Mouse (Mus musculus) E14TG2a.4 (cell line): ENCODE measurements at regions not wholly inside any gene's neighbourhood (a gene's known extent, or its start where the extent isn't known, plus 50 kb on each side); places are given as distances from the start of the nearest gene placed in this dataset.

ENCODE experiments used
- CTCF ChIP-seq: conservative IDR thresholded peaks from 2 replicates; pipeline ENCODE4 v1.5.1; 2014; ENCODE audit warnings: low read length
- NANOG ChIP-seq: IDR thresholded peaks from 2 replicates; pipeline ENCODE4 v1.6.1; 2014; ENCODE audit warnings: borderline replicate concordance, low read length, mixed read lengths
- POU5F1 ChIP-seq: IDR thresholded peaks from 2 replicates; pipeline ENCODE4 v1.6.1; 2014; ENCODE audit warnings: low read length, borderline replicate concordance

GRCm38 (mm10) chr14:102048932-102049331 lies 319.2 kb downstream of the Lmo7 start:
- TF ChIP-seq CTCF (no peak), POU5F1 (no peak), NANOG (no peak)
